Mouse (Mus musculus) gastrocnemius, postnatal 25 days (tissue): Measurements from ENCODE around the gene Lurap1l. TPM values are rescaled to one million over a fixed set of nuclear protein-coding genes. Genes with fewer than 3 reads are reported as not detected.

Experiments used
- DNase-seq: peaks from one replicate; pipeline ENCODE4 v3.0.0; 2022
- microRNA-seq, 2 experiments: library from miRNA; unstranded; fragments of <30 nt; microRNA quantifications; one replicate each; pipeline ENCODE4 v1.2.0; 2021; ENCODE audit warnings: borderline replicate concordance in 2 of 2
- total RNA-seq, 2 experiments: library from RNA; stranded (reverse); gene quantifications; 1 replicate in 1 of 2; 2 replicates in 1 of 2; pipeline ENCODE4 v1.2.3; 2021

Lurap1l gene
- total RNA-seq, 2 experiments from 2014 or later = 1.7 to 2.0 TPM

- no peak for DNase-seq
Observed at GRCm38 (mm10) chr4:81003528-81003927, 93.1 kb downstream of the Lurap1l start.

Small RNA genes within 50 kb of the gene (microRNA-seq; reads per million reads assigned to microRNA genes)
- 0 reads per million in 2 experiments for gene Gm27452

Other genes with a start within 250 kb of the Lurap1l start
- not detected for gene Tyrp1, start 76.5 kb upstream of the Lurap1l start, total RNA-seq